ENCODE assay signal across 8 mouse cellular contexts in the genomic region with DNA sequence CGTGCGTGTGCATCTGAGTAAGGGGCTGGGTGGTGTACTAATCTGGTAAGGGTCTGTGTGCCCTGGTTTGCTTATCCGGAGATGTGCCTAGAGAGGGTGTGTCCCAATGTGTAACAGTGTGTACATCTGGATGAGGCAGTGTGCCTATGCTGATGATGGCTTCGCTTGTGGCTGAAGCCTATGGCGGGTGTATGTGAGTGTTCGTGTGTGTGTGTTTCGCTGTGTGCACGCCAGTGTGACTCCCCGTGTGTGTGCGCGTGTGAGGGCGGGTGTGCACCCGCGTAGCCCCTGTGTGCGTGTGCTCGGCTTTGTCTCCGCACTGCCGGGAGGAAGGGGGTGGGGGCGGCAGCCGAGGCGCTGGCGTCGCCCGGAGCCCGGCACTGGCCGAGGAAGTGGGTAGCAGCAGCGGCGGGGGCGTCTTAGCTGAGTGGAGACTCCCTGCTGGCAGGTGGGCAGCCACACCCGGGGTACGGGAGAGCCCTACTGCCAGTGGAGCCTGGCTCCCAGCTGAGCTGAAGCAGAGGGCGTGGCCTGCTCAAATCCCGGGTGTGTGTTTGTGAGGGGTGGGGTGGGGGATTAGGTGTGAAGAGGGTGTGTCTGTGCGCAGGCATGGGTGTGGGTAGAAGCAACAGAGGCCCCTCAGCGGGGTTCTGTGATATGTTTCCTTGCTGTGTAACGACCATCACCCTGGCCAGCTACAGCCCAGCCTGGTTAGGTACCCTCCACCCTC. TPM values are rescaled to one million over a fixed set of nuclear protein-coding genes. Genes with fewer than 3 reads are reported as not detected.
A peak's percentile ranks its signal among the peaks of the same experiment; 100 is the strongest.
DNase-seq lines count a peak whose midpoint lies in the region.

No protein-coding gene starts in this region.

- peaks cover 55% of the 10 kb centered on the region for H3K79me2 ChIP-seq in macrophage (ENCODE audit: inconsistent target)

- peak; percentile 43 for DNase-seq in urinary bladder, postnatal 14 days (ENCODE audit: low spot score)
- DNase-seq in urinary bladder, postnatal 10 days (ENCODE audit: low spot score): no peak
- DNase-seq in cerebellum, postnatal 36 days: peak; percentile 14 to 15
- peak; percentile 14 to 17 for DNase-seq in heart, postnatal 14 days
- DNase-seq in layer of hippocampus, postnatal 10 days (ENCODE audit: low spot score in 2 of 2): peak; percentile 48 to 61
- peak; percentile 74 to 80 for DNase-seq in right cerebral cortex, postnatal 10 days (ENCODE audit: low spot score in 2 of 2)
- no peak for DNase-seq in urinary bladder, adult 2 months (ENCODE audit: low spot score)

- H3K27ac ChIP-seq in macrophage: peak overlapping the region; percentile 44

- 1% methylated on average over 28 of the region's 36 CpGs for WGBS in macrophage (ENCODE audit: missing documents)

- peaks cover 9% of the 10 kb centered on the region; the same call in 1 of the 2 replicates for H3K36me3 ChIP-seq in macrophage (ENCODE audit: inconsistent target)

- peak overlapping the region; percentile 92 for H3K4me3 ChIP-seq in macrophage (ENCODE audit: inconsistent target)

- intact Hi-C loops in heart, postnatal 14 days (cut with DNase I): loop anchor here (5.0 kb wide), 1 partner anchor 76 kb away; no protein-coding TSS in a partner anchor

RNA-seq across cellular contexts. Expression of gene Epb41l1, which starts 0.8 kb away (rescaled TPM):
- 10 to 100 TPM; 10.1 to 13.9 TPM for total RNA-seq in heart, postnatal 14 days (2021)
- total RNA-seq in layer of hippocampus, postnatal 10 days (2021): 100 to 1,000 TPM; 268 to 270 TPM
- total RNA-seq in macrophage (2018; cell fraction: chromatin; rRNA removed): 100 to 1,000 TPM in 20 of 26 experiments, 10 to 100 TPM in 6; 35.4 to 394 (median 241) TPM
- total RNA-seq in macrophage (2018; cell fraction: cytosol; rRNA removed): 10 to 100 TPM; 41.8 to 99.8 (median 72.1) TPM
- total RNA-seq in macrophage (2018; cell fraction: nucleus; rRNA removed): 100 to 1,000 TPM in 14 of 26 experiments, 10 to 100 TPM in 12; 37.0 to 189 (median 102) TPM
- polyA plus RNA-seq in macrophage (2018): 52.1 to 100 TPM (median 53.9 TPM) in 3 replicates
- 36.9 and 46.7 TPM in 2 replicates for polyA plus RNA-seq in urinary bladder, adult 2 months (2012; rRNA removed)

Comparison
In these comparisons a context has a peak if more than half of its experiments do, and no peak if none do; other contexts are left out.
1. DNase-seq: peak in urinary bladder, postnatal 14 days (single experiment), cerebellum, postnatal 36 days (2 of 2), heart, postnatal 14 days (2 of 2), layer of hippocampus, postnatal 10 days (2 of 2) and right cerebral cortex, postnatal 10 days (2 of 2); none in urinary bladder, postnatal 10 days (single experiment) and urinary bladder, adult 2 months (single experiment).
2. RNA of gene Epb41l1, which starts 0.8 kb away (total RNA-seq): 268 to 270 TPM in layer of hippocampus, postnatal 10 days; 10.1 to 13.9 TPM in heart, postnatal 14 days; every median in the first group is over 10 times any median in the second.